Mouse (Mus musculus) C2C12 (cell line): ENCODE measurements around the gene Fignl1. TPM values are rescaled to one million over a fixed set of nuclear protein-coding genes. Genes with fewer than 3 reads are reported as not detected.

ENCODE experiments used
- H3K27me3 ChIP-seq: one replicate; pipeline ENCODE4 v1.6.1; 2011; ENCODE audit not compliant: control insufficient read depth, insufficient read depth, insufficient read length
- H3K36me3 ChIP-seq: one replicate; pipeline ENCODE4 v1.6.1; 2011; ENCODE audit not compliant: control insufficient read depth, insufficient read depth
- H3K4me3 ChIP-seq: one replicate; pipeline ENCODE4 v1.5.1; 2011; ENCODE audit warnings: mild to moderate bottlenecking, control low read depth; ENCODE audit not compliant: poor library complexity, insufficient read depth, severe bottlenecking
- H3K79me2 ChIP-seq: one replicate; pipeline ENCODE4 v1.6.1; 2011; ENCODE audit not compliant: control insufficient read depth, insufficient read depth
- H3K79me3 ChIP-seq: one replicate; pipeline ENCODE4 v1.6.1; 2011; ENCODE audit warnings: low read depth, control low read depth
- H3ac ChIP-seq: one replicate; pipeline ENCODE3; 2011; ENCODE audit warnings: low read depth; ENCODE audit not compliant: control insufficient read depth, insufficient read length
- CEBPB ChIP-seq: IDR thresholded peaks from one replicate; pipeline ENCODE4 v1.6.1; 2011; ENCODE audit warnings: low read depth, mild to moderate bottlenecking, control low read depth, moderate library complexity
- CTCF ChIP-seq: IDR thresholded peaks from one replicate; pipeline ENCODE4 v1.5.1; 2011; ENCODE audit not compliant: control insufficient read depth, insufficient read depth, insufficient read length
- FOSL1 ChIP-seq: IDR thresholded peaks from one replicate; pipeline ENCODE4 v1.8.0; 2011; ENCODE audit warnings: mild to moderate bottlenecking, low read length; ENCODE audit not compliant: poor library complexity, insufficient read depth, severe bottlenecking
- MAX ChIP-seq: IDR thresholded peaks from one replicate; pipeline ENCODE4 v1.6.1; 2011; ENCODE audit warnings: mild to moderate bottlenecking, control low read depth
- MYOD1 ChIP-seq: IDR thresholded peaks from one replicate; pipeline ENCODE4 v1.6.1; 2011; ENCODE audit warnings: low read depth; ENCODE audit not compliant: control insufficient read depth, insufficient read length
- MYOG ChIP-seq: IDR thresholded peaks from one replicate; pipeline ENCODE4 v1.6.1; 2011; ENCODE audit not compliant: control insufficient read depth, insufficient read length; ENCODE audit errors: extremely low read depth
- USF1 ChIP-seq: IDR thresholded peaks from one replicate; pipeline ENCODE4 v1.6.1; 2011; ENCODE audit warnings: low read depth, mild to moderate bottlenecking, control low read depth, moderate library complexity
- polyA plus RNA-seq: library from polyadenylated mRNA; unstranded; fragments of >200 nt; fragmentation: generic; extraction: Trizol; gene quantifications from one replicate; pipeline ENCODE4 v1.2.1, GENCODE M21; 2012; ENCODE audit warnings: missing spikeins

Fignl1 gene
- polyA plus RNA-seq, 1 experiment: 19.3 TPM

DNA sequence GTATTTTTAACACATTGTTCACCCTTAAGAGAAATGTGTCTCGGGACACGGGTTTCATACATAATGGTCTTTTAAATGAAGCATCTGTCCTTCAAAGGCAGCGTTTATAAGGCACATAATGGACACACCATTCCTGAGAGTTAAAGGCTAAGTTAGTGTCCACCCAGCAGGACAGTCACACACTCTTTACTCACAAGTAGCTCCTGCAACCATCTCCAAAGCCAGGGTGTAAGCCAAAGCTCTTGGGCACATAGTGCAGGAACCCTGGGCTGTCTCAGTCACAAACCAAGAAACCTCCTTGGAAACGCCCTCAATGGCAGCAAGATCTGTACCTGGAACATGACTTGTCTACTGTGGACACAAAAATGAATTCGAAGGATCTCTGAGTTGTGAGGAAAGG, 55.9 kb downstream of the Fignl1 start:
- Histone ChIP-seq H3K79me2 (no peaks in the 10 kb centered on the region), H3K79me3 (no peaks in the 10 kb centered on the region), H3K36me3 (no peaks in the 10 kb centered on the region), H3K4me3 (no peak overlapping the region), H3ac (no peak overlapping the region), H3K27me3 (peaks cover 10% of the 10 kb centered on the region)
- TF ChIP-seq MYOG (no peak), CTCF (no peak), CEBPB (no peak)

- TF ChIP-seq FOSL1 (no peak), CEBPB (no peak), MYOG (no peak)
- Histone ChIP-seq H3K79me3 (no peaks in the 10 kb centered on the region), H3K27me3 (peaks cover 11% of the 10 kb centered on the region), H3K4me3 (no peak overlapping the region), H3K79me2 (no peaks in the 10 kb centered on the region), H3ac (no peak overlapping the region), H3K36me3 (no peaks in the 10 kb centered on the region)
Observed at GRCm38 (mm10) chr11:11751091-11751490, 57.7 kb downstream of the Fignl1 start.

DNA sequence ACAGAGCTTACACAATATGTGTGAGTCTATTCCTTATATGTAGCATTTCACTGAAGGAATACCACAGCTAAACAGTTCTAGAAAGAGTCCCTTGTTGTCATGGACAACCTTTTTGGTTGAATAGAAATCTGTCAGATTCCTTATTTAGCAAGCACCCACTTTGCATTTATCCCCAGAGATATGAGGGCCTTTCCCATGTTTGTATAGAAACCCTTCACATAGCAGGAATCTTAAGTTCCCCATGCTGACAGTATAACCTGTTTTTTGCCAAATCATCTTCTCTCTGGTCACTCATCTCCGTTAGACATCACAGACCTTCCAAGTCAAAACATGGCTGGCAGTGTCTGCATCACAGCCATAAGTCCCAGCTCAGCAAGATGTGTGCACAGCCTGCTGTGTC, 64.5 kb downstream of the Fignl1 start:
- Histone ChIP-seq H3K36me3 (no peaks in the 10 kb centered on the region), H3K4me3 (no peak overlapping the region), H3K27me3 (peaks cover 8% of the 10 kb centered on the region), H3ac (no peak overlapping the region), H3K79me2 (no peaks in the 10 kb centered on the region), H3K79me3 (no peaks in the 10 kb centered on the region)
- TF ChIP-seq CEBPB (no peak), USF1 (no peak), MYOG (no peak), CTCF (no peak), FOSL1 (no peak), MYOD1 (no peak), MAX (no peak)

GRCm38 (mm10) chr11:11742626-11743025, 66.1 kb downstream of the Fignl1 start:
- Histone ChIP-seq H3K79me2 (no peaks in the 10 kb centered on the region), H3K36me3 (no peaks in the 10 kb centered on the region), H3ac (no peak overlapping the region), H3K27me3 (no peaks in the 10 kb centered on the region), H3K4me3 (no peak overlapping the region), H3K79me3 (no peaks in the 10 kb centered on the region)
- TF ChIP-seq MYOD1: no peak
- no peak for TF ChIP-seq MYOG
- no peak for TF ChIP-seq USF1
- TF ChIP-seq CTCF: no peak
- TF ChIP-seq FOSL1: no peak
- TF ChIP-seq MAX: no peak
- no peak for TF ChIP-seq CEBPB

DNA sequence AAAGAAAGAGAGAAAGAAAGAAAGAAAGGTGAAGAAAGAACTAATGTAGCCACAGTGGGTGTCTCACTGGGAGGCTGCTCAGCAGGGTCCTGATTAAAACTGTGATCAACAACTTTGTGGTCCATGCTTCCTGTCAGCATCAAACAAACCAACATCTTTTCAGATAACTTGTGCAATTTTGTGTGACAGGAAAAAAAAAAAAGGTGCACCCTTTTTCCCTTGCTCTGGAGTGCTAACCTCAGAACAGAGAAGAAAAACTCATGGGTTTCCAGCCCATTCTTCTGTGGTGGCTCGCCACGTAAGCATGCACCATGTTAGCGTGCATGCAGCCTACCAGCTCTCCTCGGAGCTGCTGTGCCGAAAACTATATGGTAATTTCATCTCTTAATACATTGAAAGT, 67.2 kb downstream of the Fignl1 start:
- Histone ChIP-seq H3ac (no peak overlapping the region), H3K79me2 (no peaks in the 10 kb centered on the region), H3K4me3 (no peak overlapping the region), H3K36me3 (no peaks in the 10 kb centered on the region), H3K79me3 (no peaks in the 10 kb centered on the region), H3K27me3 (no peaks in the 10 kb centered on the region)
- TF ChIP-seq MYOD1 (no peak), FOSL1 (no peak), USF1 (no peak), MAX (no peak), CEBPB (no peak), CTCF (no peak), MYOG (no peak)

DNA sequence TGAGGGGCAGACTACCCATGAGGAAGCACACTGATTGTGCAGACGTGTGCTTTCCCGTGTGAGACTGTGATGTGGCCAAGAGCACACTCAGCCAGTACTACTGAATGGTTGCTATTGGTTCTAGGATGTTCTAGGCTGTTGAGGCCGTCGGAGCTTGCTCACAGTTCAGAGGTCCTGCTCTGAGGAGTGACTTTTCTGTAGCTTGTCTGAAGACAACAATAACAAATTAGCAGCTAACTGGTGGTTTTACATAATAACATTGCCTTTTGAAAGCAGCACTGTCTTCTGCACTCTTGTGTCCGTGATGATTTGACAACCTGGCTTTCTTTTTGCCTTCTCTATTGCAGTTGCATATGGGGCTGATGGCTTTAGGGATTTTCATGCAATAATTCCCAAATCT, 68.2 kb downstream of the Fignl1 start:
- TF ChIP-seq MYOD1 (no peak), USF1 (no peak), MAX (no peak), FOSL1 (no peak), CTCF (no peak), CEBPB (no peak), MYOG (no peak)
- Histone ChIP-seq H3K79me3 (no peaks in the 10 kb centered on the region), H3K36me3 (no peaks in the 10 kb centered on the region), H3K4me3 (no peak overlapping the region), H3K27me3 (no peaks in the 10 kb centered on the region), H3K79me2 (no peaks in the 10 kb centered on the region), H3ac (no peak overlapping the region)
